Mouse (Mus musculus) embryonic facial prominence, embryonic 11.5 days (tissue): ENCODE results near the gene Cntd1. TPM values are rescaled to one million over a fixed set of nuclear protein-coding genes. Genes with fewer than 3 reads are reported as not detected.

ENCODE experiments used
- ATAC-seq: fragments of 200-750 bp; cut with Nextera tagmentation; replicated peaks from 2 replicates; pipeline ENCODE4 v1.8.0; 2017; ENCODE audit warnings: low read depth; ENCODE audit not compliant: insufficient number of reproducible peaks, low FRiP score, low TSS enrichment
- DNase-seq: peaks from one replicate; pipeline ENCODE4 v3.0.0-alpha.2; 2015; ENCODE audit warnings: low spot score
- H3K27ac ChIP-seq: fragments of 300-500 bp; sonication (generic); replicated peaks from 2 replicates; pipeline ENCODE4 v1.5.1; 2014; ENCODE audit warnings: mild to moderate bottlenecking, low read depth, low read length, control low read depth
- H3K27me3 ChIP-seq: fragments of 300-500 bp; sonication (generic); 2 replicates; pipeline ENCODE4 v1.6.1; 2014; ENCODE audit warnings: mild to moderate bottlenecking, low read length, moderate library complexity, mixed read lengths; ENCODE audit not compliant: control insufficient read depth, insufficient read depth
- H3K36me3 ChIP-seq: fragments of 300-500 bp; sonication (generic); replicated peaks from 2 replicates; pipeline ENCODE4 v1.6.1; 2014; ENCODE audit warnings: low read depth, mild to moderate bottlenecking, low read length, moderate library complexity, mixed read lengths; ENCODE audit not compliant: control insufficient read depth, insufficient read depth
- H3K4me1 ChIP-seq: fragments of 300-500 bp; sonication (generic); 2 replicates; pipeline ENCODE4 v1.6.1; 2014; ENCODE audit warnings: low read length, mixed read lengths; ENCODE audit not compliant: control insufficient read depth, insufficient read depth
- H3K4me2 ChIP-seq: fragments of 300-500 bp; sonication (generic); 2 replicates; pipeline ENCODE4 v1.6.1; 2014; ENCODE audit warnings: low read depth, mild to moderate bottlenecking, control low read depth, low read length, moderate library complexity
- H3K4me3 ChIP-seq: fragments of 300-500 bp; sonication (generic); 2 replicates; pipeline ENCODE4 v1.5.1; 2014; ENCODE audit warnings: low read depth, low read length, control low read depth
- H3K9ac ChIP-seq: fragments of 300-500 bp; sonication (generic); replicated peaks from 2 replicates; pipeline ENCODE4 v1.6.1; 2014; ENCODE audit warnings: mild to moderate bottlenecking, control low read depth, low read length
- H3K9me3 ChIP-seq: fragments of 300-500 bp; sonication (generic); replicated peaks from 2 replicates; pipeline ENCODE4 v1.6.1; 2016; ENCODE audit warnings: mild to moderate bottlenecking, low read length, inconsistent platforms, mixed read lengths; ENCODE audit not compliant: control insufficient read depth
- WGBS: fragments of 180-500 bp; shearing (Covaris S2); extraction: QIAGEN DNeasy Blood & Tissue Kit; methylation state at CpG from one replicate; pipeline ENCODE4 v1.1.7; 2014; 5-methylcytosine and 5-hydroxymethylcytosine counted together
- polyA plus RNA-seq: library from polyadenylated mRNA; unstranded; fragments of >200 nt; fragmentation: Nextera tagmentation; extraction: Ambion mirVana; gene quantifications from 2 replicates; pipeline ENCODE4 v1.2.1, GENCODE M21; 2014

The Cntd1 gene
- polyA plus RNA-seq, 1 experiment from 2014 or later, result 1.6 TPM

DNA sequence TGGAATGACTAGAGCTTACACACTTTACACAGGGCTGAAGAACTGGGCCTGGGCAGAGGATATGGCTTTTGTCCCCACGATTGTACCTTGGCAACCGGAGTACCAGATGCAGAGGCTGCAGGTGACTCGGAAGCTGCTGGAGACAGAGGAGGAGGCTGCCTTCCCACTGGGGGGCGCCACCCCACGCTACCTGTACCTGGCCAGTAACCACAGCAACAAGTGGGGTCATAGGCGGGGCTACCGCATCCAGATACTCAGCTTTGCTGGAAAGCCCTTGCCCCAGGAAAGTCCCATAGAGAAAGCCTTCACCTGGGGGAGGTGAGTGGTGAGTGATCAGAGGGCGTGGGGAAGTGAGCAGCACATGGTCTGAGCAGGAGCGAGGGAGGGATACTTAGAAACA is 56.9 kb downstream of the Cntd1 start:
- H3K36me3 ChIP-seq, result no peaks in the 10 kb centered on the region
- 0 out of 2 replicates have a peak, but pooled peaks cover 3% of the 10 kb centered on the region for H3K4me1 ChIP-seq
- WGBS, result 81% methylated on average over 9 of the region's 9 CpGs
- no peaks in the 10 kb centered on the region for H3K27me3 ChIP-seq
- no peak overlapping the region for H3K27ac ChIP-seq
- DNase-seq (no peak), ATAC-seq (no peak)
- H3K4me3 ChIP-seq, result no peak overlapping the region
- H3K9ac ChIP-seq, result no peak overlapping the region
- no peaks in the 10 kb centered on the region for H3K9me3 ChIP-seq
- no peak overlapping the region for H3K4me2 ChIP-seq

GRCm38 (mm10) chr11:101338123-101338760 is 59.4 kb downstream of the Cntd1 start:
- 0% methylated on average over 9 of the region's 9 CpGs for WGBS

More at GRCm38 (mm10) chr11:101338123-101338760, 59.4 kb downstream of the Cntd1 start:
- DNase-seq (peak; percentile 75), ATAC-seq (peak; percentile 90)
- H3K9ac ChIP-seq, result peak overlapping the region; percentile 46
- no peaks in the 10 kb centered on the region for H3K36me3 ChIP-seq
- no peaks in the 10 kb centered on the region for H3K9me3 ChIP-seq
- peak overlapping the region; percentile 54 for H3K4me2 ChIP-seq
- H3K27ac ChIP-seq, result peak overlapping the region; percentile 52
- no peaks in the 10 kb centered on the region for H3K27me3 ChIP-seq
- H3K4me1 ChIP-seq, result 0 out of 2 replicates have a peak, but pooled peaks cover 3% of the 10 kb centered on the region
- peak overlapping the region; percentile 21 for H3K4me3 ChIP-seq

Other genes starting within 250 kb of the Cntd1 start
- gene Naglu, start 209.0 kb upstream of the Cntd1 start, polyA plus RNA-seq, result 3.5 and 5.9 TPM in 2 replicates
- gene Hsd17b1, start 200.6 kb upstream of the Cntd1 start, polyA plus RNA-seq, result not detected in 2 replicates
- gene Coasy, start 196.4 kb upstream of the Cntd1 start, polyA plus RNA-seq, result 44.9 and 58.1 TPM in 2 replicates
- gene Mlx, start 191.7 kb upstream of the Cntd1 start, polyA plus RNA-seq, result 45.7 and 47.9 TPM in 2 replicates
- 61.2 and 62.4 TPM in 2 replicates for gene Psmc3ip, start 183.6 kb upstream of the Cntd1 start, polyA plus RNA-seq
- gene Retreg3, start 159.1 kb upstream of the Cntd1 start, polyA plus RNA-seq, result 10.7 and 12.7 TPM in 2 replicates
- 91.6 and 98.4 TPM in 2 replicates for gene Tubg1, start 159.1 kb upstream of the Cntd1 start, polyA plus RNA-seq
- 7.8 and 8.0 TPM in 2 replicates for gene Tubg2, start 123.1 kb upstream of the Cntd1 start, polyA plus RNA-seq
- 0.28 and 0.39 TPM in 2 replicates for gene Cntnap1, start 108.5 kb upstream of the Cntd1 start, polyA plus RNA-seq
- 3.7 and 5.3 TPM in 2 replicates for gene Plekhh3, start 107.7 kb upstream of the Cntd1 start, polyA plus RNA-seq
- 0.20 TPM in 1 of 2 replicates, not detected in the other for gene Ccr10, start 103.6 kb upstream of the Cntd1 start, polyA plus RNA-seq
- 11.6 and 12.4 TPM in 2 replicates for gene Ezh1, start 52.5 kb upstream of the Cntd1 start, polyA plus RNA-seq
- gene Ramp2, start 33.0 kb upstream of the Cntd1 start, polyA plus RNA-seq, result 64.8 and 69.3 TPM in 2 replicates
- gene Vps25, start 25.3 kb upstream of the Cntd1 start, polyA plus RNA-seq, result 114 and 117 TPM in 2 replicates
- gene Wnk4, start 18.4 kb upstream of the Cntd1 start, polyA plus RNA-seq, result 2.4 and 3.5 TPM in 2 replicates
- gene Coa3, start 102 bp downstream of the Cntd1 start, polyA plus RNA-seq, result 193 and 212 TPM in 2 replicates
- gene Becn1, start 23.3 kb downstream of the Cntd1 start, polyA plus RNA-seq, result 158 and 160 TPM in 2 replicates
- 150 and 154 TPM in 2 replicates for gene Psme3, start 37.2 kb downstream of the Cntd1 start, polyA plus RNA-seq
- gene Aoc2, start 46.1 kb downstream of the Cntd1 start, polyA plus RNA-seq, result 1.2 TPM in 2 replicates
- gene Aoc3, start 51.6 kb downstream of the Cntd1 start, polyA plus RNA-seq, result 0.04 TPM in 1 of 2 replicates, not detected in the other
- not detected in 2 replicates for gene G6pc, start 88.5 kb downstream of the Cntd1 start, polyA plus RNA-seq
- gene Aarsd1, start 138.6 kb downstream of the Cntd1 start, polyA plus RNA-seq, result 89.6 and 90.9 TPM in 2 replicates
- 10.1 and 12.8 TPM in 2 replicates for gene Gm27029, start 145.8 kb downstream of the Cntd1 start, polyA plus RNA-seq
- 10.4 and 11.8 TPM in 2 replicates for gene Rundc1, start 146.1 kb downstream of the Cntd1 start, polyA plus RNA-seq
- 3.5 and 3.9 TPM in 2 replicates for gene Ptges3l, start 146.3 kb downstream of the Cntd1 start, polyA plus RNA-seq
- gene Rpl27, start 163.3 kb downstream of the Cntd1 start, polyA plus RNA-seq, result 432 and 435 TPM in 2 replicates
- 2.4 and 2.7 TPM in 2 replicates for gene Ifi35, start 169.4 kb downstream of the Cntd1 start, polyA plus RNA-seq
- gene Rnd2, start 186.0 kb downstream of the Cntd1 start, polyA plus RNA-seq, result 9.4 and 10.2 TPM in 2 replicates
- gene Vat1, start 187.2 kb downstream of the Cntd1 start, polyA plus RNA-seq, result 20.9 and 24.6 TPM in 2 replicates